In genomic region chr3:38892791-38893224, GRCm38 (mm10) we compare ENCODE assay signal across 10 mouse cellular contexts. TPM values are rescaled to one million over a fixed set of nuclear protein-coding genes. Genes with fewer than 3 reads are reported as not detected.
A peak's percentile ranks its signal among the peaks of the same experiment; 100 is the strongest.
DNase-seq lines count a peak whose midpoint lies in the region; ATAC-seq and TF ChIP-seq lines count a peak whose summit lies in the region.
"Had no signal": no experiment of that assay in that cellular context is flagged by ENCODE, and none has a peak within 500 bp of the region (broad histone marks: within the 10 kb centered on the region; RNA-seq: fewer than 3 reads in every experiment).

No protein-coding gene starts in this region.

- ATAC-seq in kidney, embryonic 16.5 days (ENCODE audit: low FRiP score, low TSS enrichment): no peak
- no peak for ATAC-seq in heart, embryonic 16.5 days (replicated peaks; ENCODE audit: extremely low read depth, insufficient read depth, low FRiP score)
- ATAC-seq in midbrain, embryonic 11.5 days (ENCODE audit: low FRiP score): no peak

- no peak for TF ChIP-seq POLR2A in cortical plate, adult 2 months (IDR thresholded peaks at IDR 0.05; ENCODE audit: extremely low read depth, insufficient read depth, low read length)

- peak overlapping the region; percentile 48 for H3K9ac ChIP-seq in kidney, embryonic 16.5 days (replicated peaks; ENCODE audit: low read length)
- H3K9ac ChIP-seq in heart, embryonic 16.5 days (ENCODE audit: low read length): no peak overlapping the region
- peak overlapping the region; percentile 33; the same call in 1 of the 2 replicates for H3K9ac ChIP-seq in midbrain, embryonic 11.5 days (ENCODE audit: low read length)

- no peak for TF ChIP-seq CTCF in cortical plate, adult 2 months (IDR thresholded peaks at IDR 0.05; ENCODE audit: extremely low read depth, insufficient read depth, low read length)

- H3K9me3 ChIP-seq in kidney, embryonic 16.5 days (ENCODE audit: low read length): peaks cover 13% of the 10 kb centered on the region; the same call in 1 of the 2 replicates
- no peaks in the 10 kb centered on the region for H3K9me3 ChIP-seq in heart, embryonic 16.5 days (replicated peaks; ENCODE audit: control insufficient read depth, low read length)
- no peaks in the 10 kb centered on the region; the same call in 1 of the 2 replicates for H3K9me3 ChIP-seq in midbrain, embryonic 11.5 days (ENCODE audit: control insufficient read depth, low read length)

- no peaks in the 10 kb centered on the region for H3K27me3 ChIP-seq in kidney, embryonic 16.5 days (ENCODE audit: insufficient read depth, low read length)
- no peaks in the 10 kb centered on the region for H3K27me3 ChIP-seq in heart, embryonic 16.5 days (ENCODE audit: control insufficient read depth, insufficient read depth, low read length)
- no peaks in the 10 kb centered on the region for H3K27me3 ChIP-seq in midbrain, embryonic 11.5 days (ENCODE audit: control insufficient read depth, insufficient read depth, low read length)

- no peak overlapping the region for H3K27ac ChIP-seq in kidney, embryonic 16.5 days (ENCODE audit: low read length)
- H3K27ac ChIP-seq in cortical plate, adult 2 months (ENCODE audit: insufficient read depth, low read length): no peak overlapping the region
- H3K27ac ChIP-seq in heart, embryonic 16.5 days (ENCODE audit: low read length): no peak overlapping the region
- no peak overlapping the region for H3K27ac ChIP-seq in midbrain, embryonic 11.5 days (ENCODE audit: low read depth, low read length)

- peaks cover 34% of the 10 kb centered on the region for H3K36me3 ChIP-seq in kidney, embryonic 16.5 days (ENCODE audit: insufficient read depth, low read length)
- H3K36me3 ChIP-seq in heart, embryonic 16.5 days (ENCODE audit: control insufficient read depth, insufficient read depth): peaks cover 18% of the 10 kb centered on the region
- H3K36me3 ChIP-seq in midbrain, embryonic 11.5 days (ENCODE audit: control insufficient read depth, insufficient read depth, low read length): peaks cover 27% of the 10 kb centered on the region
- H3K36me3 ChIP-seq: G1E had no signal

- WGBS in kidney, embryonic 16.5 days: 15% methylated on average over 6 of the region's 6 CpGs
- WGBS in heart, embryonic 16.5 days: 13% methylated on average over 6 of the region's 6 CpGs
- WGBS in midbrain, embryonic 11.5 days: 63% methylated on average over 6 of the region's 6 CpGs

- peak overlapping the region; percentile 60 for H3K4me2 ChIP-seq in kidney, embryonic 16.5 days (replicated peaks; ENCODE audit: low read depth, low read length)
- H3K4me2 ChIP-seq in heart, embryonic 16.5 days (ENCODE audit: low read depth, low read length): peak overlapping the region; percentile 55
- peak overlapping the region; percentile 43 for H3K4me2 ChIP-seq in midbrain, embryonic 11.5 days

- H3K4me3 ChIP-seq in kidney, embryonic 16.5 days (ENCODE audit: low read length): peak overlapping the region; percentile 49
- H3K4me3 ChIP-seq in cortical plate, adult 2 months (ENCODE audit: insufficient read depth, low read length): peak overlapping the region; percentile 62
- peak overlapping the region; percentile 36 for H3K4me3 ChIP-seq in heart, embryonic 16.5 days (ENCODE audit: low read length)
- peak overlapping the region; percentile 23 for H3K4me3 ChIP-seq in midbrain, embryonic 11.5 days (ENCODE audit: low read depth, low read length)
- H3K4me3 ChIP-seq: erythroblast, embryonic 14.5 days had no signal

- no peak for DNase-seq in kidney, postnatal 4 days
- DNase-seq in midbrain, embryonic 11.5 days (ENCODE audit: low spot score, missing footprints): no peak
- no peak for DNase-seq in ovary, postnatal 14 days (ENCODE audit: low spot score)
- no peak for DNase-seq in natural killer cell, adult 2 months (ENCODE audit: low spot score in 2 of 2)
- DNase-seq in adrenal gland, postnatal 14 days: no peak

- H3K4me1 ChIP-seq in kidney, embryonic 16.5 days (ENCODE audit: insufficient read depth, low read length): peaks cover 46% of the 10 kb centered on the region
- peaks cover 4% of the 10 kb centered on the region; the same call in 1 of the 2 replicates for H3K4me1 ChIP-seq in cortical plate, adult 2 months (ENCODE audit: control insufficient read depth, insufficient read depth, low read length)
- peaks cover 18% of the 10 kb centered on the region for H3K4me1 ChIP-seq in heart, embryonic 16.5 days (ENCODE audit: control insufficient read depth, insufficient read depth, low read length)
- peaks cover 33% of the 10 kb centered on the region for H3K4me1 ChIP-seq in midbrain, embryonic 11.5 days (ENCODE audit: control insufficient read depth, insufficient read depth, low read length)

RNA-seq across cellular contexts. Expression of gene Fat4, which starts 6.1 kb away (rescaled TPM):
- 5.8 and 7.1 TPM in 2 replicates for polyA plus RNA-seq in kidney, embryonic 16.5 days (2015; fragmentation: Nextera tagmentation; extraction: Ambion mirVana)
- 2.5 and 2.9 TPM in 2 replicates for polyA plus RNA-seq in cortical plate, adult 2 months (2012; rRNA removed)
- 2.0 and 2.1 TPM in 2 replicates for polyA plus RNA-seq in heart, embryonic 16.5 days (2015; fragmentation: Nextera tagmentation; extraction: Ambion mirVana)
- 9.3 and 10.3 TPM in 2 replicates for polyA plus RNA-seq in midbrain, embryonic 11.5 days (2014; fragmentation: Nextera tagmentation; extraction: Ambion mirVana)
- 17.3 and 18.7 TPM in 2 replicates for total RNA-seq in adrenal gland, postnatal 14 days (2021)
- polyA plus RNA-seq: erythroblast, embryonic 14.5 days; G1E had no signal
